Mouse (Mus musculus) lung, postnatal 14 days (tissue): ENCODE results near the gene Tepp.

ENCODE experiments used
- DNase-seq: peaks from one replicate; pipeline ENCODE4 v3.0.0; 2021

Tepp gene

GRCm38 (mm10) chr8:95331720-95332436, 21.5 kb downstream of the Tepp start, which contains the start of the genes Zfp319 and Usb1:
Zfp319 (minus strand) TSS chr8:95331950.
Usb1 (plus strand) TSS chr8:95332284.
- peak; percentile 96 for DNase-seq

GRCm38 (mm10) chr8:95332437-95333199, 22.3 kb downstream of the Tepp start:
- DNase-seq, result no peak

- no peak for DNase-seq
Measured at GRCm38 (mm10) chr8:95335706-95336105, 25.3 kb downstream of the Tepp start.

GRCm38 (mm10) chr8:95336363-95336762, 26.0 kb downstream of the Tepp start:
- DNase-seq, result no peak

- no peak for DNase-seq
Measured at GRCm38 (mm10) chr8:95341721-95342120, 31.4 kb downstream of the Tepp start.

GRCm38 (mm10) chr8:95344668-95345067, 34.3 kb downstream of the Tepp start:
- no peak for DNase-seq

GRCm38 (mm10) chr8:95346643-95347545, 36.5 kb downstream of the Tepp start:
- DNase-seq, result peak; percentile 86

- DNase-seq, result no peak
Measured at GRCm38 (mm10) chr8:95348356-95348755, 38.0 kb downstream of the Tepp start.

GRCm38 (mm10) chr8:95348811-95349630, 38.7 kb downstream of the Tepp start:
- DNase-seq, result peak; percentile 79

- no peak for DNase-seq
Measured at GRCm38 (mm10) chr8:95351461-95351860, 41.1 kb downstream of the Tepp start.

- DNase-seq, result peak; percentile 80
Measured at GRCm38 (mm10) chr8:95352151-95352870, 41.9 kb downstream of the Tepp start, which contains the start of gene Mmp15. Mmp15 (plus strand) TSS chr8:95352268.

GRCm38 (mm10) chr8:95352871-95353866, 42.8 kb downstream of the Tepp start:
- peak; percentile 50 for DNase-seq

- no peak for DNase-seq
Measured at GRCm38 (mm10) chr8:95354606-95355005, 44.2 kb downstream of the Tepp start.

GRCm38 (mm10) chr8:95358550-95359411, 48.4 kb downstream of the Tepp start:
- DNase-seq, result peak; percentile 50

GRCm38 (mm10) chr8:95360181-95361015, 50.0 kb downstream of the Tepp start:
- no peak for DNase-seq

GRCm38 (mm10) chr8:95361016-95361341, 50.6 kb downstream of the Tepp start:
- DNase-seq, result no peak

GRCm38 (mm10) chr8:95362272-95362671, 51.9 kb downstream of the Tepp start:
- DNase-seq, result no peak

- DNase-seq, result no peak
Measured at GRCm38 (mm10) chr8:95363849-95364248, 53.5 kb downstream of the Tepp start.
